Mouse (Mus musculus) limb, embryonic 12.5 days (tissue): ENCODE measurements around the gene Kcnj8. TPM values are rescaled to one million over a fixed set of nuclear protein-coding genes. Genes with fewer than 3 reads are reported as not detected.
"Not testable (repeated sequence)": the region's sequence is repeated elsewhere in the genome, so short reads cannot be mapped to it uniquely, and the experiment has no call there.

ENCODE experiments used
- ATAC-seq: fragments of 200-750 bp; cut with Nextera tagmentation; 2 replicates; pipeline ENCODE4 v1.8.0; 2017; ENCODE audit warnings: low read depth, moderate TSS enrichment; ENCODE audit not compliant: insufficient number of reproducible peaks, insufficient read depth, low FRiP score, low TSS enrichment
- H3K27ac ChIP-seq: fragments of 300-500 bp; sonication (generic); 2 replicates; pipeline ENCODE4 v1.5.1; 2016; ENCODE audit warnings: mild to moderate bottlenecking, moderate library complexity
- H3K27me3 ChIP-seq: fragments of 300-500 bp; sonication (generic); 2 replicates; pipeline ENCODE4 v1.6.1; 2016; ENCODE audit warnings: mild to moderate bottlenecking, moderate library complexity
- H3K36me3 ChIP-seq: fragments of 300-500 bp; sonication (generic); 2 replicates; pipeline ENCODE4 v1.6.1; 2016; ENCODE audit warnings: mild to moderate bottlenecking, moderate library complexity
- H3K4me1 ChIP-seq: fragments of 300-500 bp; sonication (generic); replicated peaks from 2 replicates; pipeline ENCODE4 v1.6.1; 2016
- H3K4me2 ChIP-seq: fragments of 300-500 bp; sonication (generic); 2 replicates; pipeline ENCODE4 v1.6.1; 2016; ENCODE audit warnings: mild to moderate bottlenecking, moderate library complexity
- H3K4me3 ChIP-seq: fragments of 300-500 bp; sonication (generic); replicated peaks from 2 replicates; pipeline ENCODE4 v1.5.1; 2016; ENCODE audit warnings: mild to moderate bottlenecking
- H3K9ac ChIP-seq: fragments of 300-500 bp; sonication (generic); replicated peaks from 2 replicates; pipeline ENCODE4 v1.6.1; 2016; ENCODE audit warnings: mild to moderate bottlenecking, moderate library complexity
- H3K9me3 ChIP-seq: fragments of 300-500 bp; sonication (generic); 2 replicates; pipeline ENCODE4 v1.6.1; 2016; ENCODE audit warnings: mild to moderate bottlenecking, moderate library complexity
- WGBS: fragments of 180-500 bp; shearing (Covaris S2); methylation state at CpG from one replicate; pipeline ENCODE4 v1.1.7; 2016; 5-methylcytosine and 5-hydroxymethylcytosine counted together
- polyA plus RNA-seq: library from polyadenylated mRNA; unstranded; fragments of >200 nt; fragmentation: Nextera tagmentation; extraction: Ambion mirVana; gene quantifications from 2 replicates; pipeline ENCODE4 v1.2.1, GENCODE M21; 2016

Kcnj8 gene
- polyA plus RNA-seq, 1 experiment from 2014 or later: 0.44 TPM

GRCm38 (mm10) chr6:142527931-142528562 is 43.4 kb downstream of the Kcnj8 start:
- H3K27ac ChIP-seq: no peak overlapping the region
- H3K27me3 ChIP-seq: no peaks in the 10 kb centered on the region
- H3K4me1 ChIP-seq: 0 out of 2 replicates have a peak, but pooled peaks cover 4% of the 10 kb centered on the region
- no peak overlapping the region for H3K4me3 ChIP-seq
- no peak overlapping the region for H3K4me2 ChIP-seq
- H3K36me3 ChIP-seq: no peaks in the 10 kb centered on the region
- WGBS: 65% methylated on average over 1 of the region's 1 CpGs
- no peaks in the 10 kb centered on the region for H3K9me3 ChIP-seq
- H3K9ac ChIP-seq: no peak overlapping the region
- no peak for ATAC-seq

- no peak for ATAC-seq
- Histone ChIP-seq H3K27me3 (no peaks in the 10 kb centered on the region), H3K9me3 (no peaks in the 10 kb centered on the region), H3K4me1 (0 out of 2 replicates have a peak, but pooled peaks cover 4% of the 10 kb centered on the region), H3K36me3 (no peaks in the 10 kb centered on the region), H3K9ac (no peak overlapping the region), H3K4me3 (no peak overlapping the region), H3K27ac (no peak overlapping the region), H3K4me2 (no peak overlapping the region)
- WGBS: 13% methylated on average over 4 of the region's 4 CpGs
Observed at GRCm38 (mm10) chr6:142524635-142525308, 46.6 kb downstream of the Kcnj8 start.

GRCm38 (mm10) chr6:142521591-142522110 is 49.8 kb downstream of the Kcnj8 start:
- no peak overlapping the region for H3K4me3 ChIP-seq
- 84% methylated on average over 12 of the region's 12 CpGs for WGBS
- no peak for ATAC-seq
- no peaks in the 10 kb centered on the region for H3K36me3 ChIP-seq
- H3K9me3 ChIP-seq: no peaks in the 10 kb centered on the region
- H3K9ac ChIP-seq: no peak overlapping the region
- no peak overlapping the region for H3K27ac ChIP-seq
- H3K4me1 ChIP-seq: no peaks in the 10 kb centered on the region
- H3K4me2 ChIP-seq: no peak overlapping the region
- H3K27me3 ChIP-seq: no peaks in the 10 kb centered on the region; the same call in 1 of the 2 replicates

- Histone ChIP-seq H3K4me2 (no peak overlapping the region), H3K4me1 (no peaks in the 10 kb centered on the region), H3K9ac (no peak overlapping the region), H3K36me3 (no peaks in the 10 kb centered on the region), H3K27me3 (no peaks in the 10 kb centered on the region; the same call in 1 of the 2 replicates), H3K9me3 (no peaks in the 10 kb centered on the region), H3K4me3 (no peak overlapping the region), H3K27ac (no peak overlapping the region)
- peak; percentile 61; the same call in 1 of the 2 replicates for ATAC-seq
- 20% methylated on average over 6 of the region's 6 CpGs for WGBS
Observed at GRCm38 (mm10) chr6:142519110-142519509, 52.3 kb downstream of the Kcnj8 start.

GRCm38 (mm10) chr6:142515379-142515778 is 56.0 kb downstream of the Kcnj8 start:
- peaks cover 15% of the 10 kb centered on the region for H3K4me1 ChIP-seq
- 63% methylated on average over 9 of the region's 9 CpGs for WGBS
- not testable (repeated sequence) for H3K4me2 ChIP-seq, H3K4me3 ChIP-seq, ATAC-seq, H3K9ac ChIP-seq, H3K36me3 ChIP-seq, H3K27ac ChIP-seq, H3K27me3 ChIP-seq, H3K9me3 ChIP-seq

- no peaks in the 10 kb centered on the region for H3K9me3 ChIP-seq
- no peak overlapping the region for H3K9ac ChIP-seq
- H3K4me3 ChIP-seq: no peak overlapping the region
- peaks cover 4% of the 10 kb centered on the region; the same call in 1 of the 2 replicates for H3K27me3 ChIP-seq
- H3K27ac ChIP-seq: no peak overlapping the region
- no peak overlapping the region for H3K4me2 ChIP-seq
- WGBS: 1% methylated on average over 10 of the region's 10 CpGs
- H3K36me3 ChIP-seq: no peaks in the 10 kb centered on the region
- H3K4me1 ChIP-seq: peaks cover 15% of the 10 kb centered on the region
- no peak for ATAC-seq
Observed at GRCm38 (mm10) chr6:142514912-142515311, 56.5 kb downstream of the Kcnj8 start.

Other genes starting within 250 kb of the Kcnj8 start
- not detected in 2 replicates for gene Slco1a5, start 248.6 kb downstream of the Kcnj8 start, polyA plus RNA-seq
- gene Pyroxd1, start 226.0 kb downstream of the Kcnj8 start, polyA plus RNA-seq: 17.1 and 17.6 TPM in 2 replicates
- gene Recql, start 184.5 kb downstream of the Kcnj8 start, polyA plus RNA-seq: 29.7 and 32.2 TPM in 2 replicates
- 116 and 118 TPM in 2 replicates for gene Golt1b, start 184.4 kb downstream of the Kcnj8 start, polyA plus RNA-seq
- gene Spx, start 158.2 kb downstream of the Kcnj8 start, polyA plus RNA-seq: 1.2 and 1.7 TPM in 2 replicates
- not detected in 2 replicates for gene Gys2, start 98.5 kb downstream of the Kcnj8 start, polyA plus RNA-seq
- gene Ldhb, start 63.7 kb downstream of the Kcnj8 start, polyA plus RNA-seq: 480 and 486 TPM in 2 replicates
- gene Abcc9, start 130.7 kb upstream of the Kcnj8 start, polyA plus RNA-seq: 0.53 and 0.73 TPM in 2 replicates
- 81.9 and 86.3 TPM in 2 replicates for gene Cmas, start 185.1 kb upstream of the Kcnj8 start, polyA plus RNA-seq
- gene Sult6b2, start 232.9 kb upstream of the Kcnj8 start, polyA plus RNA-seq: not detected in 2 replicates